In the genomic region with DNA sequence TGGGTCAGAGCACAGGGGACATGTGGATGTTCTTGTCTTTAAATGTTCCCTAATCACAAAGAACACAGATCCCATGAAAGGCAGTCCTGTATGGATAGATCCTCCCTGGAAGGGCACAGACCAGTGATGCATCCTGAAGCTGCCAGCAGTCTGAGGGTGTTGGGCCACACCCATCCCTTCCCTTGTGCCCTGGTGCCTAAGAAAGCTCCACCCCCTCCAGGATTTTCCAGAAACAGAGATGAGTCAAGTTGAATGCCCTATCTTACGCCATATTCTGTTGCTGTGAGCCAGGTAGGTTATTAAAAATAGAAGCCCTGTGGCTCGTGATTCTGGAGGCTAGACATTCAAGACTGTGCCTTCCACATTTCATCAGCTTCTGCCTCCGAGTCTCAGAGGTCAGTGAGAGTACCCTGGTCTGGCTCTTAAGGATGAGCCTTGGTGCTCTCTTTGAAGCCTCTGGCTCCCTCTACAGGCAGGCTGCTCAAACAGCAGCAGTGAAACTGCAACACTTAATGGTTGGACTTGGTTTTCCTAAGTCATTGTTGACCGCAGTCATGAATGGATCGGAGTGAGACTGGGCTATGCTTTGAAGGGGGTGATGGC, we compare ENCODE assay signal across 9 mouse cellular contexts. TPM values are rescaled to one million over a fixed set of nuclear protein-coding genes. Genes with fewer than 3 reads are reported as not detected.
DNase-seq lines count a peak whose midpoint lies in the region; ATAC-seq lines count a peak whose summit lies in the region.
"Had no signal": no experiment of that assay in that cellular context is flagged by ENCODE, and none has a peak within 500 bp of the region (broad histone marks: within the 10 kb centered on the region; RNA-seq: fewer than 3 reads in every experiment).

No protein-coding gene starts in this region.

- no peak for ATAC-seq in liver, embryonic 11.5 days (replicated peaks; ENCODE audit: low FRiP score)
- no peak for ATAC-seq in forebrain, embryonic 11.5 days (replicated peaks; ENCODE audit: low FRiP score)

- H3K27ac ChIP-seq in liver, embryonic 11.5 days (ENCODE audit: low read depth, low read length), result no peak overlapping the region
- no peak overlapping the region for H3K27ac ChIP-seq in forebrain, embryonic 11.5 days (ENCODE audit: low read depth, low read length)
- H3K27ac ChIP-seq: macrophage had no signal

- H3K9ac ChIP-seq in liver, embryonic 11.5 days (ENCODE audit: low read depth, low read length), result no peak overlapping the region
- no peak overlapping the region for H3K9ac ChIP-seq in forebrain, embryonic 11.5 days (ENCODE audit: low read length)

- DNase-seq in liver (peak; percentile 49), NIH3T3 (ENCODE audit: low read depth) (peak; percentile 74)
- no peak for DNase-seq in liver, embryonic 11.5 days (ENCODE audit: low spot score)
- DNase-seq in cerebellum, adult 8-10 months, result peak; percentile 66
- DNase-seq in gastrocnemius, postnatal 25 days, result peak; percentile 36
- peak; percentile 66 for DNase-seq in left cerebral cortex, postnatal 4 days
- peak; percentile 83 for DNase-seq in retina, embryonic 14.5 days (ENCODE audit: low spot score)
- no peak for DNase-seq in forebrain, embryonic 11.5 days (ENCODE audit: low spot score)

- no peak overlapping the region for H3K4me3 ChIP-seq in liver, embryonic 11.5 days (ENCODE audit: low read depth, low read length)
- H3K4me3 ChIP-seq in forebrain, embryonic 11.5 days (ENCODE audit: low read depth, low read length), result no peak overlapping the region

- WGBS in liver, embryonic 11.5 days, result 33% methylated on average over 5 of the region's 5 CpGs
- 35% methylated on average over 5 of the region's 5 CpGs for WGBS in forebrain, embryonic 11.5 days

- intact Hi-C loops in left cerebral cortex, postnatal 4 days (cut with DNase I), result loop anchor here (5.0 kb wide), 1 partner anchor 158 kb away; no protein-coding TSS in a partner anchor

- H3K27me3 ChIP-seq in liver, embryonic 11.5 days (replicated peaks; ENCODE audit: control insufficient read depth, insufficient read depth, low read length), result peaks cover 30% of the 10 kb centered on the region
- peaks cover 24% of the 10 kb centered on the region for H3K27me3 ChIP-seq in forebrain, embryonic 11.5 days (ENCODE audit: control insufficient read depth, insufficient read depth, low read length)

- H3K4me1 ChIP-seq in liver, embryonic 11.5 days (replicated peaks; ENCODE audit: control insufficient read depth, insufficient read depth, low read length), result no peaks in the 10 kb centered on the region
- H3K4me1 ChIP-seq in forebrain, embryonic 11.5 days (replicated peaks; ENCODE audit: control insufficient read depth, insufficient read depth, low read length), result peaks cover 6% of the 10 kb centered on the region

- no peaks in the 10 kb centered on the region for H3K9me3 ChIP-seq in liver, embryonic 11.5 days (ENCODE audit: control insufficient read depth, low read length)
- no peaks in the 10 kb centered on the region for H3K9me3 ChIP-seq in forebrain, embryonic 11.5 days (ENCODE audit: control insufficient read depth, low read length)

- no peaks in the 10 kb centered on the region for H3K36me3 ChIP-seq in liver, embryonic 11.5 days (ENCODE audit: control insufficient read depth, insufficient read depth, low read length)
- H3K36me3 ChIP-seq in forebrain, embryonic 11.5 days (ENCODE audit: control insufficient read depth, insufficient read depth, low read length), result no peaks in the 10 kb centered on the region

- no peak overlapping the region for H3K4me2 ChIP-seq in liver, embryonic 11.5 days
- H3K4me2 ChIP-seq in forebrain, embryonic 11.5 days (ENCODE audit: low read depth, low read length, severe bottlenecking), result no peak overlapping the region

RNA-seq across cellular contexts. Expression of gene Ablim2, which starts 2.4 kb away (rescaled TPM):
- 0.18 and 0.29 TPM in 2 replicates for polyA plus RNA-seq in liver, embryonic 11.5 days (2014; fragmentation: Nextera tagmentation; extraction: Ambion mirVana)
- total RNA-seq in gastrocnemius, postnatal 25 days (2021), result 10 to 100 TPM; 33.4 to 42.7 TPM
- total RNA-seq in left cerebral cortex, postnatal 4 days (2021), result 10 to 100 TPM; 48.5 to 53.3 TPM
- 0.09 TPM in 1 of 2 replicates, not detected in the other for polyA plus RNA-seq in forebrain, embryonic 11.5 days (2014; fragmentation: Nextera tagmentation; extraction: Ambion mirVana)

RNA-seq across cellular contexts. Expression of gene Sh3tc1, which starts 15.4 kb away (rescaled TPM):
- 4.0 and 4.3 TPM in 2 replicates for polyA plus RNA-seq in liver, embryonic 11.5 days (2014; fragmentation: Nextera tagmentation; extraction: Ambion mirVana)
- total RNA-seq in gastrocnemius, postnatal 25 days (2021), result 1 to 10 TPM; 1.8 to 2.1 TPM
- 1 to 10 TPM; 2.2 to 2.3 TPM for total RNA-seq in left cerebral cortex, postnatal 4 days (2021)
- polyA plus RNA-seq in forebrain, embryonic 11.5 days (2014; fragmentation: Nextera tagmentation; extraction: Ambion mirVana), result 3.4 TPM in 2 replicates

Comparison
In these comparisons a context has a peak if more than half of its experiments do, and no peak if none do; other contexts are left out.
1. DNase-seq: peak in liver (single experiment), NIH3T3 (single experiment), cerebellum, adult 8-10 months (single experiment), gastrocnemius, postnatal 25 days (single experiment), left cerebral cortex, postnatal 4 days (single experiment) and retina, embryonic 14.5 days (single experiment); none in liver, embryonic 11.5 days (single experiment) and forebrain, embryonic 11.5 days (single experiment).